Mouse (Mus musculus) limb, embryonic 14.5 days (tissue): ENCODE measurements around the gene Adarb2. TPM values are rescaled to one million over a fixed set of nuclear protein-coding genes. Genes with fewer than 3 reads are reported as not detected.

Source experiments
- ATAC-seq: fragments of 200-750 bp; cut with Nextera tagmentation; 2 replicates; pipeline ENCODE4 v1.8.0; 2017; ENCODE audit warnings: low read depth, moderate number of reproducible peaks, moderate TSS enrichment; ENCODE audit not compliant: low FRiP score
- DNase-seq: peaks from one replicate; pipeline ENCODE4 v3.0.0-alpha.2; 2015; ENCODE audit warnings: low spot score
- H3K27ac ChIP-seq: fragments of 300-500 bp; sonication (generic); replicated peaks from 2 replicates; pipeline ENCODE4 v1.5.1; 2014; ENCODE audit warnings: low read depth, mild to moderate bottlenecking, low read length, moderate library complexity, mixed read lengths
- H3K27me3 ChIP-seq: fragments of 300-500 bp; sonication (generic); 2 replicates; pipeline ENCODE4 v1.6.1; 2014; ENCODE audit warnings: low read length, mixed read lengths; ENCODE audit not compliant: control insufficient read depth, insufficient read depth
- H3K36me3 ChIP-seq: fragments of 300-500 bp; sonication (generic); 2 replicates; pipeline ENCODE4 v1.6.1; 2014; ENCODE audit warnings: mild to moderate bottlenecking, low read length, moderate library complexity, mixed read lengths; ENCODE audit not compliant: control insufficient read depth, insufficient read depth
- H3K4me1 ChIP-seq: fragments of 300-500 bp; sonication (generic); 2 replicates; pipeline ENCODE4 v1.6.1; 2014; ENCODE audit warnings: antibody characterized with exemption, low read length, mixed read lengths; ENCODE audit not compliant: control insufficient read depth, insufficient read depth
- H3K4me2 ChIP-seq: fragments of 300-500 bp; sonication (generic); replicated peaks from 2 replicates; pipeline ENCODE4 v1.6.1; 2014; ENCODE audit warnings: low read depth, mild to moderate bottlenecking, low read length, moderate library complexity; ENCODE audit not compliant: severe bottlenecking
- H3K4me3 ChIP-seq: fragments of 300-500 bp; sonication (generic); replicated peaks from 2 replicates; pipeline ENCODE4 v1.5.1; 2014; ENCODE audit warnings: low read length
- H3K9ac ChIP-seq: fragments of 300-500 bp; sonication (generic); 2 replicates; pipeline ENCODE4 v1.6.1; 2014; ENCODE audit warnings: mild to moderate bottlenecking, low read depth, low read length, moderate library complexity; ENCODE audit not compliant: severe bottlenecking
- H3K9me3 ChIP-seq: fragments of 300-500 bp; sonication (generic); 2 replicates; pipeline ENCODE4 v1.6.1; 2016; ENCODE audit warnings: low read length; ENCODE audit not compliant: control insufficient read depth
- POLR2A ChIP-seq: fragments of 200-500 bp; IDR thresholded peaks from 2 replicates; pipeline ENCODE4 v1.8.0; 2012; ENCODE audit warnings: inconsistent platforms, mild to moderate bottlenecking, moderate library complexity, borderline replicate concordance; ENCODE audit not compliant: insufficient read depth, insufficient read length; ENCODE audit errors: extremely low read depth
- WGBS: fragments of 180-500 bp; shearing (Covaris S2); extraction: QIAGEN DNeasy Blood & Tissue Kit; methylation state at CpG from one replicate; pipeline ENCODE4 v1.1.7; 2014; 5-methylcytosine and 5-hydroxymethylcytosine counted together
- polyA plus RNA-seq, 2 experiments: library from polyadenylated mRNA; depleted of rRNA in 1 of 2; stranded (reverse) in 1 of 2; unstranded in 1 of 2; fragments of >200 nt; fragmentation: Nextera tagmentation in 1 of 2; extraction: Ambion mirVana in 1 of 2; gene quantifications; 2 replicates each; pipeline versions ENCODE4 v1.2.1 to v1.2.3; 2012 to 2014

The Adarb2 gene
- polyA plus RNA-seq, 2 experiments: 1.5 to 2.3 TPM

DNA sequence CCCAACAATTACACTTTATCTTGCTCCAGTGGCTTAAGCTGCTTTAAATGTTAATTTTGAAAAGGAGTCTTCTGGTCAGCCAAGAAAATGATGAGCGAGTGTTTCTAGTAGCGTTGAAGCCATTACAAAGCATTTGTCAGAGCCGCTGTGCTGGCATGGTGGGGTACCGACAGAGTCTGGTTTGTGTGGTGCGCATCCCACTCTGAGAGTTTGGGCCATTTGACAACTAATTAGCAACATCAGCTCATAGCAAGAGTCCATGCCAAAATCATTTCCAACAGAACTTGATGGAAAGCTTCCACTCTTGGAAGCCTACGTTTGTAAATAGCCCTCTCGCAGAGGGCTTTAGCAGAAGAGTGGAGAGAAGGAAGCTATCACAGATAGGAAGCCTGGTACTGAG lies 144.5 kb downstream of the Adarb2 start:
- no peaks in the 10 kb centered on the region for H3K36me3 ChIP-seq
- no peak overlapping the region for H3K4me2 ChIP-seq
- H3K27me3 ChIP-seq: no peaks in the 10 kb centered on the region
- no peak for ATAC-seq
- no peak overlapping the region for H3K9ac ChIP-seq
- no peak for DNase-seq
- no peak overlapping the region for H3K4me3 ChIP-seq
- H3K27ac ChIP-seq: no peak overlapping the region
- WGBS: 93% methylated on average over 7 of the region's 7 CpGs
- H3K4me1 ChIP-seq: no peaks in the 10 kb centered on the region
- H3K9me3 ChIP-seq: no peaks in the 10 kb centered on the region
- no peak for TF ChIP-seq POLR2A

DNA sequence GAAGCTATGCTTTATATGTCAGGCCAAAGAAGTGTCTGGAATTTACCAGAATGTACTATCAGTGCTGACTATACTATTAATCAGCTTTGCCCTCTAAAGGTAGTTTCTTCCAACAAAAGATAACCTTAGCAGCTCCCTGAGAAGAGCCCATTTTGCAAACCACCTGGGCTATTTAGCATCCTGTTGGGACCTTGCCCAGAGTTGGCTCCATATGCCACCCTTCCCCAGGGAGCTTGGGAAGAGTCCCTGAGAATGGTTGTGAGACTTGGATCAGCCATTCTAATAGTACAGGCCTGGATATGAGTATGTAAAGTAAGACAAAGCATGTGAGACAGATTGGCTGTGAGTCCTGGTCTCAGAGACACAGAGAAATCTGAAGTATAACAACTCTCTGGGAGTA lies 149.7 kb downstream of the Adarb2 start:
- Histone ChIP-seq H3K9me3 (no peaks in the 10 kb centered on the region), H3K27me3 (no peaks in the 10 kb centered on the region), H3K4me3 (no peak overlapping the region), H3K36me3 (no peaks in the 10 kb centered on the region), H3K4me2 (no peak overlapping the region), H3K27ac (no peak overlapping the region), H3K4me1 (no peaks in the 10 kb centered on the region), H3K9ac (no peak overlapping the region)
- TF ChIP-seq POLR2A: no peak
- ATAC-seq: no peak
- no peak for DNase-seq

DNA sequence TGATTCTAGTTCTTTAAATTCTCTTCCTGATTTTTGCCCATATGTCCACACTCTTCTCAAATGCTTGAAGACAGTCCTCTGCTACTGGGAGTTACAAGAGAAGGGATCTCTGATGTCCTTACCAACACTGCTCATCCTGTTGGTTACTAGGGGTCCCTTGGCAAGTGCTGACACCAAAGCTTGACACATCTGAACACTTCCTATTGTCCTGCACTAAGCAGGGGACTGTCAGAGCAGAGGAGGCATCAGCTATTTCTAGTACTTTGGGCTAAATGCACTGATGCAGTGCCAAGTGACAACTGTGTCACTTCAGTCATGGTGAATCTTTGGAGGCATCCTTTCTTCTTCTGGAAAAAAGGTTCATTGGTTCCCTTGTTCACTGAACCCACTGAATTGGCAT lies 150.3 kb downstream of the Adarb2 start:
- no peak for TF ChIP-seq POLR2A
- no peak overlapping the region for H3K4me3 ChIP-seq
- no peak overlapping the region for H3K27ac ChIP-seq
- no peak overlapping the region for H3K9ac ChIP-seq
- ATAC-seq: no peak
- no peaks in the 10 kb centered on the region for H3K36me3 ChIP-seq
- H3K4me1 ChIP-seq: no peaks in the 10 kb centered on the region
- no peak for DNase-seq
- no peaks in the 10 kb centered on the region for H3K27me3 ChIP-seq
- no peak overlapping the region for H3K4me2 ChIP-seq
- H3K9me3 ChIP-seq: no peaks in the 10 kb centered on the region

- WGBS: 74% methylated on average over 1 of the region's 1 CpGs
- DNase-seq (no peak), ATAC-seq (no peak)
Measured at GRCm38 (mm10) chr13:8365523-8365922, 162.9 kb downstream of the Adarb2 start.

DNA sequence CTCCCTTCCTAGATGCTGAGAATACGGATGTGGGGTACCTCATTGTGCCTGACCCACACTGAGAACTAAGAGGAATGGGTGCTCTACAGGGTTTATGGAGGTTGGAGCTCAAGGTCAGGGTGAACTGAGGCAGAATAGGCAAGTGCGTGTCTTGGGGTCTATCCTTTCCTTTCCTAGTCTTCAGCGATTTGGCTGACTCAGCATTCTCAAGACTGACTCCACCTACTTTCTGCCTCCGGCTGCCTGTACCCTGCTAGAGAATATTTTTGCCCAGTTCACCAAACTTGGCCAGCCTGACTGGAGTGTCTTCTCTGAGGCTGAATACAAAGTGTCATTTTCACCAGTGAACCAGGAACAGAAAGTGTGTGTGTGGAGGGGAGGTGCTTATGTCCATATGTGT lies 163.4 kb downstream of the Adarb2 start:
- Histone ChIP-seq H3K4me3 (no peak overlapping the region), H3K27ac (no peak overlapping the region), H3K4me2 (no peak overlapping the region), H3K9me3 (no peaks in the 10 kb centered on the region), H3K36me3 (no peaks in the 10 kb centered on the region), H3K27me3 (no peaks in the 10 kb centered on the region), H3K4me1 (peaks cover 4% of the 10 kb centered on the region), H3K9ac (no peak overlapping the region)
- ATAC-seq: no peak
- 90% methylated on average over 4 of the region's 4 CpGs for WGBS
- TF ChIP-seq POLR2A: no peak
- no peak for DNase-seq

More at GRCm38 (mm10) chr13:8365523-8365922, 162.9 kb downstream of the Adarb2 start:
- H3K4me3 ChIP-seq: no peak overlapping the region
- H3K36me3 ChIP-seq: no peaks in the 10 kb centered on the region
- no peak overlapping the region for H3K9ac ChIP-seq
- H3K27ac ChIP-seq: no peak overlapping the region
- no peak for TF ChIP-seq POLR2A
- H3K9me3 ChIP-seq: no peaks in the 10 kb centered on the region
- H3K4me2 ChIP-seq: no peak overlapping the region
- H3K4me1 ChIP-seq: peaks cover 4% of the 10 kb centered on the region
- H3K27me3 ChIP-seq: no peaks in the 10 kb centered on the region

DNA sequence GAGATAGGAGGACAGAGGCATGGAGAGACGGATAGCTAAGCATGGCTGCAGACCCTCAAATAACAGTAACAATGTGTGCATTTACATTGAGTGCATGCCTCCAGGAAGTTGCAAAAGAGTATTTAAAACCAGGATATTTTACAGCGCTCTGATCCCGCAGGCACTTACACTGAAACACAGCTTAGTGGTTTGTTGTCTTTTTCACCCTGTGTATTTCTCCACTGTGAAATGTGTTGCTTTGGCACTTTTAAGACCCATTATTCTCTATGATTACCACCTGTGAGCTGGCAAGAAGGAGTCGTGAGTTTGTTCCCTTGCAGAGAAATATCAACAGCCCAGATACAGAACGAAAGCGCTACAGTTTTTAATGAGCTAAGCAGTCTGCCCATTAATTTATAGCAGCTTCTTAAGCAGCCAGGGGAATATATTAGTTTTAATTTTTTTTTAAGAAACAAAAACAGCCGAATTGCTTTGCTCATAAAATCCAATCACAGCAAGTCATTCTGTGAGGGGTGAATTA lies 167.3 kb downstream of the Adarb2 start:
- 36% methylated on average over 7 of the region's 7 CpGs for WGBS
- no peaks in the 10 kb centered on the region for H3K36me3 ChIP-seq
- H3K4me1 ChIP-seq: peaks cover 4% of the 10 kb centered on the region
- no peak overlapping the region for H3K9ac ChIP-seq
- H3K27ac ChIP-seq: no peak overlapping the region
- H3K4me2 ChIP-seq: no peak overlapping the region
- ATAC-seq (no peak), DNase-seq (no peak)
- TF ChIP-seq POLR2A: no peak
- H3K4me3 ChIP-seq: no peak overlapping the region
- H3K9me3 ChIP-seq: no peaks in the 10 kb centered on the region
- no peaks in the 10 kb centered on the region for H3K27me3 ChIP-seq
